Mouse (Mus musculus) heart, postnatal 14 days (tissue): Measurements from ENCODE around the gene Trim25. TPM values are rescaled to one million over a fixed set of nuclear protein-coding genes. Genes with fewer than 3 reads are reported as not detected.
A peak's percentile ranks its signal among the peaks of the same experiment; 100 is the strongest.

Source experiments
- DNase-seq, 2 experiments: peaks; one replicate each; pipeline ENCODE4 v3.0.0; 2021 to 2022
- intact Hi-C: fragments of 180-260 bp; cut with DNase I; formaldehyde crosslinking; loops from one replicate; pipeline ENCODE4 v1.15.1; 2025
- total RNA-seq, 2 experiments: library from RNA; stranded (reverse); gene quantifications; 2 replicates each; pipeline ENCODE4 v1.2.3; 2021

Gene Trim25
- total RNA-seq, 2 experiments from 2014 or later = 28.3 to 28.5 TPM

- intact Hi-C loops = no loop called here
- DNase-seq = peak in 1 of 2 experiments; percentile 24
Measured at GRCm38 (mm10) chr11:89058515-89059270, 59.5 kb downstream of the Trim25 start.

- peak in 1 of 2 experiments; percentile 49 for DNase-seq
- intact Hi-C loops = loop anchor here (2.0 kb wide), 1 partner anchor 59 kb away; no protein-coding TSS in a partner anchor
Measured at GRCm38 (mm10) chr11:89059919-89060422, 60.8 kb downstream of the Trim25 start.

DNA sequence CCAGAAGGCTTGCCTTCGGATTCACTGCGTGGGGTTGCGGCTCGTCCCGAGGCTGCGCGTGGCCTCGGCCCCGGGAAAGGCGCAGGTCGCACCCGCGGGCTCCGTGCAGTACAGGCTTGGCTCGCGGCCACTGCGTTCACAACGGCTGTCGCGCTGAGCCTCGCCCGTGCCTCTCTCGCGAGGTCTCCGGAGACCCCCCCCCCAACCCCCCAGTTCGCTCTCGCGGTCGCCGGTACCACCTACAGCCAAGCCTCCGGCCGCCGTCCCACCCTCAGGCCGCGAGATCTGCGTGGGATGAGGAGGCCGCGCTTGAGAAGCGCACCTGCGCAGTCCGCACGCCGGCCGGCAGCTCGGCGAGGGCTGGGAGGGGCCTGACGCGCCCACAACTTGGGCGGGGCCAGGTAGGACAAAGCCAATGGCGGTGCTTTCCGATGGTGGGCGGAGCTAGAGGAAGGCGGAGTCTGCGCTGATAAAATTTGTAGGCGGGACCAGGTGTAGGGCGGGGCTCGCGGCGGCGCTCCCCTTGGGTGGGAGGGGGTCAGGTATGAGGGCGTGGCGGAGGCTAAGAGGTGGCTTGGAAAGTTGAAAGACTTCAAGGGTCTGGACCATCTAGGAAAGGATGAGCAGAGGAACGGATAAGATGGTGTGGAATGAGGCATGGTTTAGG, 61.4 kb downstream of the Trim25 start:
- intact Hi-C loops = loop anchor here (2.0 kb wide), 1 partner anchor 60 kb away; no protein-coding TSS in a partner anchor
- DNase-seq = peak; percentile 86 to 92

- intact Hi-C loops = loop anchor here (2.0 kb wide), 1 partner anchor 61 kb away; no protein-coding TSS in a partner anchor
- no peak for DNase-seq
Measured at GRCm38 (mm10) chr11:89061362-89061761, 62.2 kb downstream of the Trim25 start.

- intact Hi-C loops = no loop called here
- no peak for DNase-seq
Measured at GRCm38 (mm10) chr11:89064312-89064711, 65.1 kb downstream of the Trim25 start.

DNA sequence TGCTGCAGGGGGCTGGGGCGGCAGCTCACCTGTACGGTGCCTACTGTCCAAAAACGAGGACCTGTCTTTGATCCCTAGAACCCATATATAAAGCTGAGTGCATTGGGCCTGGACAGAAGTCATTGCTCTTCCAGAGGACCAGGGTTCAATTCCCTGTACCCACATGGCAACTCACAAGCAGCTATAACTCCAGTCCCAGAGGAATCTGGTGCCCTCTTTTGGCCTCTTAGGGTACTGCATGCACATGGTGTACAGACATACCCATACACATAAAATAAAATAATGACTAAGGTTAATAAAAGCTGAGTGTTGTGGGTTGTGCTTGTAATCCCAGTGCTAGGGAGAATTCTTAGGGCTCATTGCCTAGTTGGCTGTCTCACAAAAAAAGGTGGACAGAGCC, 66.1 kb downstream of the Trim25 start:
- intact Hi-C loops = no loop called here
- DNase-seq = peak in 1 of 2 experiments; percentile 19

DNA sequence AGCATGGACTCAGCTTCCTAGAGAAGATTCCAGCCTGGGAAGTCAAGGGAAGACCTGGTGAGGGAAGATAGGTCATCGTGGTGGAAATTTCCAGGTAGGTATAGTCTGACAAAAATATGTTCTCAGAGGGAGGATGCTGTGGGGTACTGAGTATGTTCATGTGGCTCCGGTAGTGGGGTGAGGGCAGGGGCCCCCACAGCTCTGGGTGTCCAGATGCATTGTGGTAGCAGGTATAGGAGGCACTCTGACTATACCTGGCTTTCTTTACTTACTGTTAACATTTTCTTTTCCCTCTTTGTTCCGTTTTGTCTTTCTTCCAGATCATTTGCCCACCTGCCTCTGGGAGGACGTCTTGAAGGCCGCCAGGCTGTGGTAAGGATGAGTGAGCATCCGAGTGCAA, 67.0 kb downstream of the Trim25 start:
- intact Hi-C loops = no loop called here

DNA sequence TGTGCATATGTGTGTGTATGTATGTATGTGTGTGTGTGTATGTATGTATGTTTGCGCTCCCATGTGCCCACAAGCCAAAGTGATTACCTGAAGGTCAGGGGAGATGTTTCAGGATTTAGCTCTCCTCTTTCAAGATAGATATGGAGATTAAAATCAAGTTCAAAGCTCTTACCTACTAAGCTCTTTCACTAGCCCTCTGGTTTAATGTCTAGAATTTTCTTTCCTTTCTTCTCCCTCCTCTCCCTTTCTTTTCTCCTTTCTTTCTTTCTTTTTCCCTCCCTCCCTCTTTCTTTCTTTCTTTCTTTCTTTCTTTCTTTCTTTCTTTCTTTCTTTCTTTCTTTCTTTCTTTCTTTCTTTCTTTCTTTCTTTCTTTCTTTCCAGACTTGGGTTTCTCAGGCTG, 67.6 kb downstream of the Trim25 start, which contains the start of gene Dgke:
TSS of gene Dgke (minus strand) at position 101 of the 400 bp plus-strand sequence.
- DNase-seq = no peak
- intact Hi-C loops = no loop called here

More for the DNA sequence above, 67.0 kb downstream of the Trim25 start:
- no peak for DNase-seq

- intact Hi-C loops = no loop called here
- peak in 1 of 2 experiments; percentile 29 for DNase-seq
Measured at GRCm38 (mm10) chr11:89067301-89067822, 68.2 kb downstream of the Trim25 start.

DNA sequence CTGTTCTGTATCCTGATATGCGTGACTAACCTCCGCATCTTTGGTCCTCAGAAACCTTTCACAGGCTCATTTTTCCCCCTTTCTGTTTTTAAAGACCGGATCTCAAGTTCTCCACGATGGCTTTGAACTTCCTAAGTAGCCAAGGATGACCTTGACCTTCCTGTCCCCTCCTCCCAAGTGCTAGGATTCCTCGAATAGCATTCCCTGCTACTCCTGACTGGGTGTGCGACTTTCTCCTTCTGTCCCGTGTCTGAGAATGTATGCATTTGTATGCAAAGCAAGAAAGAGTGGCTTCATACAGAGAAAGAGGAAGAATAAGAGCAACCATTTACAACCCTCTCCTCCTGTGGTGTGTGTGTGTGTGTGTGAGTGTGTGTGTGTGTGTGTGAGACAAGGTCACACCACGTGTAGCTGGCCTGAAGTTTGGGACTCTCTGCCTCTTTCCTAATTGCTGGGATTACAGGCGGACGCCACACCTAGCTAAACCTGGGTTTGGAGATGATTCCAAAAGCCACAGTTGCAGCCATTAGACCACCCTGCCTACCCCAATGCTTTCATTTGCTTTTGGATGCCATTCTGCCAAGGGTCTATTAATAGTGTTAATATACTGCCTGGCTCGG, 68.8 kb downstream of the Trim25 start:
- no peak for DNase-seq
- intact Hi-C loops = loop anchor here (2.0 kb wide), 1 partner anchor 75 kb away; no protein-coding TSS in a partner anchor

DNA sequence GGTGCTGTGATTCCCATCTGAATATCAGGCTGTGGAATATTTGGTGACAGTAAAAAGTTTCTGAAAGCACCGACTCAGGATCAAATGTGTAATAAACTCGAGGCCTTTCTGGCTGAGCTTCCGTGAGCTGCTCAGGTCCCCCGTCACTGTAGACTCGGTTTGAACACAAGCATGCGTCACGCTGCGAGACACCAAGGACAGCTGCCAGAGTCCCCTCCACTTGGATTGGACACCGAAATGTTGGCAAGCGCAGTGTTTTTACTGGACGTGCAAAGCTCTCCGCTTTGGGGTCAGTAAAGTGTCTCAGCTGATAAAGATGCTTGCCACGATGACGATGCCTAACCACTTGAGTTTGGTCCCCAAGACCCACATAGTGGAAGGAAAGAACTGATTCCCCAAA, 69.5 kb downstream of the Trim25 start:
- intact Hi-C loops = loop anchor here (2.0 kb wide), 1 partner anchor 76 kb away; no protein-coding TSS in a partner anchor
- DNase-seq = peak; percentile 29 to 60

- peak; percentile 60 to 75 for DNase-seq
- intact Hi-C loops = loop anchor here (2.0 kb wide), 1 partner anchor 77 kb away; no protein-coding TSS in a partner anchor
Measured at GRCm38 (mm10) chr11:89069303-89069702, 70.1 kb downstream of the Trim25 start.

Other genes starting within 250 kb of the Trim25 start
- 100 to 1,000 TPM; 114 TPM for gene Akap1, start 134.8 kb upstream of the Trim25 start, total RNA-seq
- 10 to 100 TPM; 22.1 to 25.2 TPM for gene Scpep1, start 43.9 kb upstream of the Trim25 start, total RNA-seq
- not detected for gene Elobl, start 32.4 kb upstream of the Trim25 start, total RNA-seq
- 1 to 10 TPM; 4.1 to 5.6 TPM for gene Coil, start 29.1 kb upstream of the Trim25 start, total RNA-seq
- 10 to 100 TPM; 11.8 to 12.3 TPM for gene Dgke, start 67.5 kb downstream of the Trim25 start, total RNA-seq
- gene Gm525, start 74.5 kb downstream of the Trim25 start, total RNA-seq = not detected